Mouse (Mus musculus): ENCODE measurements around the gene Prelid3b. TPM values are rescaled to one million over a fixed set of nuclear protein-coding genes. Genes with fewer than 3 reads are reported as not detected.

Gene Prelid3b
- polyA plus RNA-seq, 1 experiment from 2014 or later, result 109 TPM

DNA sequence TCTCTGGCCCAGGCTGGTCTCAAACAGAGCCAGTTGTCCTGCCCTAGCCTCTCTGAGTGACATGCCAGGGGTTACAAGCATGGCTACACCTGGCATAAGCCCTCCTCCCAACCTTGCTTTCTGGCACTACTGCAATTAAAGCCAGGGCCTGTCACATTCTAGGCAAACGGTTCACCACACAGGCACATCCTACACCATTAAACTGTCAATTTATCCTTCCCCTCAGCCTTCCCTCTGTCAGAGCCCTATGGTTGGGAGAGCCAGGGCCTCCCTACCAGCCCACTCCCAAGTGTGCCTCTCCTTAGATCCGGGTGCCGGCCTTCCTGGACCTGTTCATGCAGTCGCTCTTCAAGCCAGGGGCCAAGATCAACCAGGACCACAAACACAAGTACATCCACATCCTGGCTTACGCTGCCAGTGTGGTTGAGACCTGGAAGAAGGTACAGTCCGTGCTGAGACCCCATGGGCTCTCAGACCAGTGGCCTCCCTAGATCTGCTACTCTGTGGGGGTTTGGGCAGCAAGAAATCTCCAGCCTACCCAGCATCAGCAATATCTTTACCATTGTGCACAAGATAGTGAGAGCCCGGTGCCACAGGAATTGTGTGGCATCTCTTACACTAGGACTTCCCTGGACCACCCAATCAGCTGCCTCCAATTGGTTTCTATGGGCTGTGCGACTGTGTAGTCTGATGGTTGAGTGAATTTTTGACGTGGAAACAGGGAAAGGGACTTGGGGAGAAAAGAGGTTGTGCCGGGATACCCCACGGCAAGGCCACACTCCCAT, 48.4 kb downstream of the Prelid3b start:
- no peaks in the 10 kb centered on the region for H3K9me3 ChIP-seq (ENCODE audit: control insufficient read depth)
- H3K9ac ChIP-seq (ENCODE audit: low read depth, low read length), result no peak overlapping the region
- WGBS, result 87% methylated on average over 11 of the region's 11 CpGs
- peaks cover 97% of the 10 kb centered on the region for H3K36me3 ChIP-seq (ENCODE audit: control insufficient read depth, insufficient read depth)
- no peak for TF ChIP-seq CTCF (IDR thresholded peaks at IDR 0.05; ENCODE audit: low read depth)
- H3K4me1 ChIP-seq (replicated peaks; ENCODE audit: control insufficient read depth, insufficient read depth, low read length), result no peaks in the 10 kb centered on the region
- H3K4me3 ChIP-seq (ENCODE audit: low read depth, low read length), result no peak overlapping the region
- H3K27me3 ChIP-seq (replicated peaks; ENCODE audit: control insufficient read depth, insufficient read depth, low read length), result no peaks in the 10 kb centered on the region
- H3K4me2 ChIP-seq (replicated peaks; ENCODE audit: low read depth), result no peak overlapping the region
- no peak for ATAC-seq
- no peak overlapping the region for H3K27ac ChIP-seq (ENCODE audit: low read depth, low read length)

DNA sequence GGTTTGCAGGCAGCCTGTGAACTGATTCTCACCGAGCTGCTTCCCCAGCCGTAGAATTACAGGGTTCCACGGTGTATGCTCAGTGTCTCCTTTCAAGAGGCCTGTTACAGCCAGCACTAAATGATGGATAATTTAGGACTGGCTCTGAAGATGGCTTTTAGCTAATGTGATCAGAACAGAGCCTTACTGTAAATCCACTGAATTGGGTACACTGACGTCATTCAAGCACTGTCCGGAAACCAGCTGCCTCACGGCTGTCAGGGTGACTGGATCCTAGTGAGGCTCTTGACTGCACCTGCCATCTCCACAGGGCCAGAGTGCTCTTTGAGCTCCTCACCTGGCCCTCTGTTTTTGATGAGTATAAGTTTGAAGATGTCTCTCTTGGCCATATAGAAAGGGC, 51.8 kb downstream of the Prelid3b start:
- H3K4me3 ChIP-seq (ENCODE audit: low read depth, low read length), result no peak overlapping the region
- WGBS, result 86% methylated on average over 6 of the region's 6 CpGs
- ATAC-seq, result no peak
- H3K27ac ChIP-seq (ENCODE audit: low read depth, low read length), result no peak overlapping the region
- no peak overlapping the region for H3K9ac ChIP-seq (ENCODE audit: low read depth, low read length)
- H3K9me3 ChIP-seq (ENCODE audit: control insufficient read depth), result no peaks in the 10 kb centered on the region
- TF ChIP-seq CTCF (IDR thresholded peaks at IDR 0.05; ENCODE audit: low read depth), result no peak
- H3K4me1 ChIP-seq (replicated peaks; ENCODE audit: control insufficient read depth, insufficient read depth, low read length), result 0 out of 2 replicates have a peak, but pooled peaks cover 4% of the 10 kb centered on the region
- H3K36me3 ChIP-seq (ENCODE audit: control insufficient read depth, insufficient read depth), result peaks cover 65% of the 10 kb centered on the region
- no peak overlapping the region for H3K4me2 ChIP-seq (replicated peaks; ENCODE audit: low read depth)
- H3K27me3 ChIP-seq (replicated peaks; ENCODE audit: control insufficient read depth, insufficient read depth, low read length), result no peaks in the 10 kb centered on the region

DNA sequence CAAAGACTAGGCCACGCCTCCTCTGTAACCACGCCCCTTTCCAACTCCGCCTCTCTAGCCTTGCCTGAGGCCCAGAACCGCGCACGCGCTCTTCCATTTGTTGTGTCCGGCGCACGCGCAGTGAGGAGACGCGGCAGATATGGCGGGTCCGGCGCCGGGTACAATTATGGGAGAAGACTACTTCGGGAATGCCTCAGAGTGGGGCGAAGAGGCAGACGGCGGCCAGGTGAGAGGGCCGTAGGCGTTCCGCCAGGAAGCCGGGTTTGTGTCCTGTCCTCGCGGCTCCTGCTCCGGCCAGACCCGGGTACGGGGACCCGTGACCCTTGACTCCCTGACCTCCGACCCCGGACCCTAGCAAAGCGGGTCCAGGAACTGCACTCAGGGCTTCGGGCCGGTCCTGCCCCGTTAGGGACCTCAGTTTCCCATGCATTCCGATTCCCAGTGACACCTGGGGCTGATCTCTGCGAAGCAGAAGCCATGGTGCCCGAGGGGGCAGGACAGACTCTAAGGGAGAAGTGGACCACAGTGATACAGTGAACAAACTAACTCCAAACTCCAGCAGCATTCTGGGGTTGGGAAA, 57.1 kb downstream of the Prelid3b start, which contains the start of gene Nelfcd:
TSS of gene Nelfcd (plus strand) at position 74 of the 580 bp plus-strand sequence.
- H3K9me3 ChIP-seq (ENCODE audit: control insufficient read depth), result no peaks in the 10 kb centered on the region
- WGBS, result under 1% methylated on average over 40 of the region's 40 CpGs

More for the DNA sequence above, 57.1 kb downstream of the Prelid3b start, which contains the start of gene Nelfcd:
- peak within 1 kb of the TSS; percentile 90 for H3K4me3 ChIP-seq (ENCODE audit: low read depth, low read length)
- no peak for TF ChIP-seq CTCF (IDR thresholded peaks at IDR 0.05; ENCODE audit: low read depth)
- 0 out of 2 replicates have a peak, but pooled peaks cover 4% of the 10 kb centered on the region for H3K4me1 ChIP-seq (replicated peaks; ENCODE audit: control insufficient read depth, insufficient read depth, low read length)
- peak; percentile 97 for ATAC-seq
- no peaks in the 10 kb centered on the region for H3K27me3 ChIP-seq (replicated peaks; ENCODE audit: control insufficient read depth, insufficient read depth, low read length)
- H3K9ac ChIP-seq (ENCODE audit: low read depth, low read length), result peak within 1 kb of the TSS; percentile 87
- H3K4me2 ChIP-seq (replicated peaks; ENCODE audit: low read depth), result peak within 1 kb of the TSS; percentile 97
- H3K36me3 ChIP-seq (ENCODE audit: control insufficient read depth, insufficient read depth), result peaks cover 14% of the 10 kb centered on the region
- H3K27ac ChIP-seq (ENCODE audit: low read depth, low read length), result peak within 1 kb of the TSS; percentile 46; the same call in 1 of the 2 replicates

Other genes with a start within 250 kb of the Prelid3b start
- 686 and 705 TPM in 2 replicates for gene Gnas, start 188.8 kb downstream of the Prelid3b start, polyA plus RNA-seq (2015; fragmentation: Nextera tagmentation; extraction: Ambion mirVana)
- gene Gm20721, start 126.4 kb downstream of the Prelid3b start, polyA plus RNA-seq (2015; fragmentation: Nextera tagmentation; extraction: Ambion mirVana), result 2.7 and 3.5 TPM in 2 replicates
- gene Nelfcd, start 57.3 kb downstream of the Prelid3b start, polyA plus RNA-seq (2015; fragmentation: Nextera tagmentation; extraction: Ambion mirVana), result 31.0 and 32.1 TPM in 2 replicates
- 829 and 892 TPM in 2 replicates for gene Ctsz, start 34.0 kb downstream of the Prelid3b start, polyA plus RNA-seq (2015; fragmentation: Nextera tagmentation; extraction: Ambion mirVana)
- gene Tubb1, start 22.4 kb downstream of the Prelid3b start, polyA plus RNA-seq (2015; fragmentation: Nextera tagmentation; extraction: Ambion mirVana), result not detected in 2 replicates
- 1,035 and 1,046 TPM in 2 replicates for gene Atp5e, start 9.0 kb downstream of the Prelid3b start, polyA plus RNA-seq (2015; fragmentation: Nextera tagmentation; extraction: Ambion mirVana)
- gene Zfp831, start 170.5 kb upstream of the Prelid3b start, polyA plus RNA-seq (2015; fragmentation: Nextera tagmentation; extraction: Ambion mirVana), result not detected in 2 replicates